ENCODE assay signal across 25 mouse cellular contexts in genomic region chr3:70436671-70437070, GRCm38 (mm10).
DNase-seq lines count a peak whose midpoint lies in the region; ATAC-seq and TF ChIP-seq lines count a peak whose summit lies in the region.
"Had no signal": no experiment of that assay in that cellular context is flagged by ENCODE, and none has a peak within 500 bp of the region (broad histone marks: within the 10 kb centered on the region; RNA-seq: fewer than 3 reads in every experiment).

No protein-coding gene starts in this region.

- DNase-seq in intestine, embryonic 14.5 days (ENCODE audit: low spot score): peak; percentile 57
- peak; percentile 15 for DNase-seq in 3T3-L1 (ENCODE audit: low read depth, low spot score)
- peak; percentile 10 for DNase-seq in R1 (ENCODE audit: low read depth, low spot score)
- peak; percentile 24 for DNase-seq in forelimb bud, embryonic 11.5 days (ENCODE audit: low read depth, low spot score)
- no peak for DNase-seq in forebrain, postnatal 0 days
- DNase-seq in thymus, postnatal 0 days (ENCODE audit: low spot score): no peak
- DNase-seq: adrenal gland, postnatal 25 days; cerebellum, adult 11-12 months; cerebellum, postnatal 25 days; kidney, postnatal 25 days; layer of hippocampus, adult 9-11 months; right cerebral cortex, postnatal 4 days had no signal

- H3K27ac ChIP-seq in intestine, embryonic 14.5 days (ENCODE audit: low read depth): no peak overlapping the region
- H3K27ac ChIP-seq in intestine, embryonic 16.5 days (ENCODE audit: low read length): no peak overlapping the region
- no peak overlapping the region for H3K27ac ChIP-seq in forebrain, postnatal 0 days (ENCODE audit: low read depth, low read length)
- no peak overlapping the region for H3K27ac ChIP-seq in midbrain, embryonic 16.5 days (ENCODE audit: low read length)
- H3K27ac ChIP-seq: embryonic facial prominence, embryonic 13.5 days; forebrain, embryonic 15.5 days; hindbrain, embryonic 15.5 days; limb, embryonic 13.5 days; liver, embryonic 14.5 days; midbrain, embryonic 13.5 days; neural tube, embryonic 15.5 days had no signal

- 62% methylated on average over 4 of the region's 4 CpGs for WGBS in intestine, embryonic 14.5 days
- WGBS in intestine, embryonic 16.5 days: 65% methylated on average over 4 of the region's 4 CpGs
- WGBS in forebrain, postnatal 0 days: 80% methylated on average over 4 of the region's 4 CpGs
- 79% methylated on average over 4 of the region's 4 CpGs for WGBS in midbrain, embryonic 16.5 days

- H3K9me3 ChIP-seq in intestine, embryonic 14.5 days (ENCODE audit: control insufficient read depth, low read length): no peaks in the 10 kb centered on the region
- no peaks in the 10 kb centered on the region for H3K9me3 ChIP-seq in intestine, embryonic 16.5 days (ENCODE audit: control insufficient read depth, low read length)
- H3K9me3 ChIP-seq in forebrain, postnatal 0 days (ENCODE audit: low read length): no peaks in the 10 kb centered on the region
- no peaks in the 10 kb centered on the region for H3K9me3 ChIP-seq in midbrain, embryonic 16.5 days (replicated peaks; ENCODE audit: control insufficient read depth, low read length, poor library complexity, severe bottlenecking)
- H3K9me3 ChIP-seq: embryonic facial prominence, embryonic 13.5 days; forebrain, embryonic 15.5 days; hindbrain, embryonic 15.5 days; limb, embryonic 13.5 days; midbrain, embryonic 13.5 days; neural tube, embryonic 15.5 days had no signal

- TF ChIP-seq CTCF in forebrain, postnatal 0 days (IDR thresholded peaks at IDR 0.05; ENCODE audit: low read depth): no peak

- no peaks in the 10 kb centered on the region for H3K36me3 ChIP-seq in intestine, embryonic 14.5 days (ENCODE audit: control insufficient read depth, insufficient read depth, low read length)
- H3K36me3 ChIP-seq in intestine, embryonic 16.5 days (ENCODE audit: control insufficient read depth, insufficient read depth, low read length): no peaks in the 10 kb centered on the region
- no peaks in the 10 kb centered on the region for H3K36me3 ChIP-seq in forebrain, postnatal 0 days (ENCODE audit: insufficient read depth)
- no peaks in the 10 kb centered on the region for H3K36me3 ChIP-seq in midbrain, embryonic 16.5 days (ENCODE audit: control insufficient read depth, insufficient read depth, low read length)
- H3K36me3 ChIP-seq: embryonic facial prominence, embryonic 13.5 days; forebrain, embryonic 15.5 days; hindbrain, embryonic 15.5 days; limb, embryonic 13.5 days; midbrain, embryonic 13.5 days; neural tube, embryonic 15.5 days had no signal

- no peak for ATAC-seq in intestine, embryonic 14.5 days (replicated peaks; ENCODE audit: low FRiP score, low TSS enrichment, low read depth)
- ATAC-seq in intestine, embryonic 16.5 days: no peak
- ATAC-seq in forebrain, postnatal 0 days: no peak
- ATAC-seq in midbrain, embryonic 16.5 days: no peak
- ATAC-seq: forebrain, embryonic 15.5 days; intestine, postnatal 0 days; lung, postnatal 0 days; midbrain, embryonic 13.5 days; Patski had no signal

- no peak overlapping the region for H3K4me2 ChIP-seq in intestine, embryonic 14.5 days (ENCODE audit: low read length)
- no peak overlapping the region for H3K4me2 ChIP-seq in intestine, embryonic 16.5 days (ENCODE audit: low read depth, low read length)
- no peak overlapping the region for H3K4me2 ChIP-seq in forebrain, postnatal 0 days (ENCODE audit: low read depth)
- H3K4me2 ChIP-seq in midbrain, embryonic 16.5 days (ENCODE audit: low read length): no peak overlapping the region
- H3K4me2 ChIP-seq: embryonic facial prominence, embryonic 13.5 days; forebrain, embryonic 15.5 days; heart, embryonic 11.5 days; hindbrain, embryonic 15.5 days; limb, embryonic 13.5 days; midbrain, embryonic 13.5 days; neural tube, embryonic 15.5 days had no signal

- H3K9ac ChIP-seq in intestine, embryonic 14.5 days (ENCODE audit: low read length): no peak overlapping the region
- no peak overlapping the region for H3K9ac ChIP-seq in intestine, embryonic 16.5 days (ENCODE audit: low read depth, low read length)
- H3K9ac ChIP-seq in forebrain, postnatal 0 days: no peak overlapping the region
- no peak overlapping the region for H3K9ac ChIP-seq in midbrain, embryonic 16.5 days (ENCODE audit: low read depth, low read length)
- H3K9ac ChIP-seq: embryonic facial prominence, embryonic 13.5 days; forebrain, embryonic 15.5 days; hindbrain, embryonic 15.5 days; limb, embryonic 13.5 days; liver, embryonic 14.5 days; midbrain, embryonic 13.5 days; neural tube, embryonic 15.5 days had no signal

- no peaks in the 10 kb centered on the region for H3K4me1 ChIP-seq in intestine, embryonic 14.5 days (replicated peaks; ENCODE audit: control insufficient read depth, insufficient read depth, low read length)
- H3K4me1 ChIP-seq in intestine, embryonic 16.5 days (ENCODE audit: control insufficient read depth, insufficient read depth, low read length): no peaks in the 10 kb centered on the region
- no peaks in the 10 kb centered on the region for H3K4me1 ChIP-seq in forebrain, postnatal 0 days (ENCODE audit: insufficient read depth)
- no peaks in the 10 kb centered on the region for H3K4me1 ChIP-seq in midbrain, embryonic 16.5 days (ENCODE audit: control insufficient read depth, insufficient read depth, low read length)
- H3K4me1 ChIP-seq: embryonic facial prominence, embryonic 13.5 days; forebrain, embryonic 15.5 days; hindbrain, embryonic 15.5 days; midbrain, embryonic 13.5 days; neural tube, embryonic 15.5 days had no signal

- no peak overlapping the region for H3K4me3 ChIP-seq in intestine, embryonic 14.5 days (ENCODE audit: low read depth, low read length)
- H3K4me3 ChIP-seq in intestine, embryonic 16.5 days (ENCODE audit: low read length): no peak overlapping the region
- H3K4me3 ChIP-seq in forebrain, postnatal 0 days (ENCODE audit: low read depth, low read length): no peak overlapping the region
- no peak overlapping the region for H3K4me3 ChIP-seq in midbrain, embryonic 16.5 days (ENCODE audit: low read depth, low read length)
- H3K4me3 ChIP-seq: embryonic facial prominence, embryonic 13.5 days; forebrain, embryonic 15.5 days; hindbrain, embryonic 15.5 days; limb, embryonic 13.5 days; midbrain, embryonic 13.5 days; neural tube, embryonic 15.5 days had no signal

- no peaks in the 10 kb centered on the region for H3K27me3 ChIP-seq in intestine, embryonic 14.5 days (replicated peaks; ENCODE audit: control insufficient read depth, insufficient read depth, low read length)
- no peaks in the 10 kb centered on the region for H3K27me3 ChIP-seq in intestine, embryonic 16.5 days (replicated peaks; ENCODE audit: control insufficient read depth, insufficient read depth, low read length)
- H3K27me3 ChIP-seq in forebrain, postnatal 0 days (ENCODE audit: insufficient read depth, low read length): no peaks in the 10 kb centered on the region
- H3K27me3 ChIP-seq in midbrain, embryonic 16.5 days (ENCODE audit: control insufficient read depth, insufficient read depth, low read depth, low read length): no peaks in the 10 kb centered on the region
- H3K27me3 ChIP-seq: embryonic facial prominence, embryonic 13.5 days; forebrain, embryonic 15.5 days; hindbrain, embryonic 15.5 days; limb, embryonic 13.5 days; midbrain, embryonic 13.5 days; neural tube, embryonic 15.5 days; Patski had no signal

Comparison
In these comparisons a context has a peak if more than half of its experiments do, and no peak if none do; other contexts are left out.
1. DNase-seq: peak in intestine, embryonic 14.5 days (single experiment), 3T3-L1 (single experiment), R1 (single experiment) and forelimb bud, embryonic 11.5 days (single experiment); none in forebrain, postnatal 0 days (single experiment) and thymus, postnatal 0 days (single experiment).